Mouse (Mus musculus) skeletal muscle tissue, postnatal 0 days (tissue): ENCODE measurements around the gene Tubgcp4. TPM values are rescaled to one million over a fixed set of nuclear protein-coding genes. Genes with fewer than 3 reads are reported as not detected.

Experiments
- polyA plus RNA-seq: library from polyadenylated mRNA; unstranded; fragments of >200 nt; fragmentation: Nextera tagmentation; extraction: Ambion mirVana; gene quantifications from 2 replicates; pipeline ENCODE4 v1.2.1, GENCODE M21; 2015

Gene Tubgcp4
- polyA plus RNA-seq: 12.4 and 14.3 TPM in 2 replicates

GRCm38 (mm10) chr2:121170481-121170971 lies at the start of gene Tubgcp4:
Gene Tubgcp4 (plus strand): TSS chr2:121170654.

GRCm38 (mm10) chr2:121140018-121140882 lies 30.2 kb upstream of the Tubgcp4 start, which contains the start of the genes Adal and Lcmt2:
Gene Adal (plus strand): TSS chr2:121140428.
Gene Lcmt2 (minus strand): TSS chr2:121140653.

GRCm38 (mm10) chr2:121170980-121171742 lies 707 bp downstream of the Tubgcp4 start, which contains the start of gene Zscan29:
Gene Zscan29 (minus strand): TSS chr2:121171125.

Other genes with a start within 250 kb of the Tubgcp4 start
- 10.3 and 10.9 TPM in 2 replicates for gene Ubr1, start 199.9 kb upstream of the Tubgcp4 start, polyA plus RNA-seq
- gene Tmem62, start 193.6 kb upstream of the Tubgcp4 start, polyA plus RNA-seq: 1.6 and 1.8 TPM in 2 replicates
- gene Ccndbp1, start 162.3 kb upstream of the Tubgcp4 start, polyA plus RNA-seq: 27.1 and 27.3 TPM in 2 replicates
- gene Epb42, start 133.6 kb upstream of the Tubgcp4 start, polyA plus RNA-seq: 0.12 and 0.15 TPM in 2 replicates
- 0.27 TPM in 1 of 2 replicates, not detected in the other for gene Tgm5, start 84.8 kb upstream of the Tubgcp4 start, polyA plus RNA-seq
- gene Tgm7, start 60.9 kb upstream of the Tubgcp4 start, polyA plus RNA-seq: not detected in 2 replicates
- 11.2 and 11.6 TPM in 2 replicates for gene Adal, start 30.2 kb upstream of the Tubgcp4 start, polyA plus RNA-seq
- gene Lcmt2, start 30.0 kb upstream of the Tubgcp4 start, polyA plus RNA-seq: 11.0 and 12.8 TPM in 2 replicates
- 3.9 TPM in 2 replicates for gene Zscan29, start 471 bp downstream of the Tubgcp4 start, polyA plus RNA-seq
- gene Trp53bp1, start 100.8 kb downstream of the Tubgcp4 start, polyA plus RNA-seq: 10.7 and 16.0 TPM in 2 replicates
- gene Map1a, start 118.9 kb downstream of the Tubgcp4 start, polyA plus RNA-seq: 2.0 TPM in 2 replicates
- gene Ppip5k1, start 184.7 kb downstream of the Tubgcp4 start, polyA plus RNA-seq: 7.0 and 8.7 TPM in 2 replicates
- gene Ckmt1, start 187.1 kb downstream of the Tubgcp4 start, polyA plus RNA-seq: 2.0 TPM in 1 of 2 replicates, not detected in the other
- not detected in 2 replicates for gene Strc, start 216.5 kb downstream of the Tubgcp4 start, polyA plus RNA-seq
- gene Pdia3, start 243.1 kb downstream of the Tubgcp4 start, polyA plus RNA-seq: 166 and 212 TPM in 2 replicates
- 3.2 and 4.4 TPM in 2 replicates for gene Catsper2, start 243.1 kb downstream of the Tubgcp4 start, polyA plus RNA-seq